Mouse (Mus musculus) fibroblast of lung, adult 2 months (primary cell): ENCODE results near the gene Jmjd4.

Source experiments
- DNase-seq: peaks from one replicate; pipeline ENCODE4 v3.0.0-alpha.2; 2011; ENCODE audit warnings: low read depth

The Jmjd4 gene

GRCm38 (mm10) chr11:59471413-59472325 is 21.8 kb downstream of the Jmjd4 start:
- no peak for DNase-seq

- peak; percentile 91 for DNase-seq
Measured at GRCm38 (mm10) chr11:59472326-59472677, 22.5 kb downstream of the Jmjd4 start, which contains the start of gene Zfp867. Zfp867 (minus strand) TSS chr11:59472474.

GRCm38 (mm10) chr11:59477240-59477639 is 27.4 kb downstream of the Jmjd4 start:
- no peak for DNase-seq

DNA sequence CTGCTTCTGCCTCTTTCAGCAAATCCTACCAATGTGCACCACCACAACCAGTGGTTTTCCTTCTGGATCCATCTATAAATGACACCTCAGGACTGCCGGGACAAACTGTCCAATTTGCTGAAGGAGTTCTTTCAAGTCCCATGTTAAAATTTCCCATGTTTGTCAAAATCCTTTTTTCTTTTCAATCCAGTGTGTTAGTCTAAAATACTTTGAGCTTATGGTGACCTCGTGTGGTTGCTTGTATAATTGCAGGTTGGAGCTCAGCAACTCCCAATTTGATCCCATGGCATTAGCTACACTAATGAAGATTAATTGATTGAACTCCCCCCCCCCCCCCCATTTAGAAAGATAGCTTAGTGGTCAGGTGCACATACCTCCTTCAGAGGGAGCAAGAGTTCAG is 33.4 kb downstream of the Jmjd4 start:
- no peak for DNase-seq

DNA sequence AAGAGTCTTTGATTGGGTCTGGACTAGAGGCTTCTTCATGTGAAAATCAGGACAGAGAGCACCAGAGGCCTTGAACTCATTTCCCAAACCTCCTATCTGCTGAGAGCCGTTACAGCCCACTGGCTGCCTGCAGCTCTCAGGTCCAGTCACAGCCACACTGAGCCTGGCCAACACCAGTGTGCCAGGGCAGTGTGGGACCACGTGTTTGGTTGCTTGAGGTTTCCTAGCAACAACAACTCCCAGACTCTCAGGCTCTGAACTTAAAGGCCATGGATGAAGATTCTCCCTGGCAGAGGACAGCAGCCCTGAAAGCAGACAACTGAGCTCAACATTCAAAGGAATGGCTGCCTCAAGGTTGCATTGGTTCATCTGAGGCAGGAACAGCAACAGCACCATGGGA is 35.8 kb downstream of the Jmjd4 start:
- DNase-seq = no peak

GRCm38 (mm10) chr11:59486222-59486621 is 36.4 kb downstream of the Jmjd4 start:
- no peak for DNase-seq

- no peak for DNase-seq
Measured at GRCm38 (mm10) chr11:59496672-59497310, 46.9 kb downstream of the Jmjd4 start.

DNA sequence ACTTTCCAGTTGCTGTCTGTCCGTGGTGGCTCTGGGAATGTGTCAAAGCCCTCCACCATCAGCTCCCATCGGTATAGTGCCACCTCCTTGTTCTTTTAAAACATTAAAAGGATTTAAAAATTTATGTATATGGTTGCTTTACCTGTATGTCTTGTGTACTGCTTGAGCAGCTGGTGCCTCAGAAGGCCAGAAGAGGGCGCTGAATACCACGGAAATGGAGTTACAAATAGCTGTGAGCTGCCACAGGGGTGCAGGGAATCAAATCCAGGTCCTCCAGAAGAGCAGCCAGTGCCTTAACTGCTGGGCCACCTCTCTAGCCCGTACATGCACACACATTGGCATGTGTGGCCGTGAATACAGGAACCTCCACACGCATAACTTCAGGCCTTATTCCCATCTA is 47.9 kb downstream of the Jmjd4 start:
- DNase-seq = no peak

GRCm38 (mm10) chr11:59501978-59502700 is 52.3 kb downstream of the Jmjd4 start:
- no peak for DNase-seq

GRCm38 (mm10) chr11:59505351-59505838 is 55.5 kb downstream of the Jmjd4 start:
- no peak for DNase-seq

DNA sequence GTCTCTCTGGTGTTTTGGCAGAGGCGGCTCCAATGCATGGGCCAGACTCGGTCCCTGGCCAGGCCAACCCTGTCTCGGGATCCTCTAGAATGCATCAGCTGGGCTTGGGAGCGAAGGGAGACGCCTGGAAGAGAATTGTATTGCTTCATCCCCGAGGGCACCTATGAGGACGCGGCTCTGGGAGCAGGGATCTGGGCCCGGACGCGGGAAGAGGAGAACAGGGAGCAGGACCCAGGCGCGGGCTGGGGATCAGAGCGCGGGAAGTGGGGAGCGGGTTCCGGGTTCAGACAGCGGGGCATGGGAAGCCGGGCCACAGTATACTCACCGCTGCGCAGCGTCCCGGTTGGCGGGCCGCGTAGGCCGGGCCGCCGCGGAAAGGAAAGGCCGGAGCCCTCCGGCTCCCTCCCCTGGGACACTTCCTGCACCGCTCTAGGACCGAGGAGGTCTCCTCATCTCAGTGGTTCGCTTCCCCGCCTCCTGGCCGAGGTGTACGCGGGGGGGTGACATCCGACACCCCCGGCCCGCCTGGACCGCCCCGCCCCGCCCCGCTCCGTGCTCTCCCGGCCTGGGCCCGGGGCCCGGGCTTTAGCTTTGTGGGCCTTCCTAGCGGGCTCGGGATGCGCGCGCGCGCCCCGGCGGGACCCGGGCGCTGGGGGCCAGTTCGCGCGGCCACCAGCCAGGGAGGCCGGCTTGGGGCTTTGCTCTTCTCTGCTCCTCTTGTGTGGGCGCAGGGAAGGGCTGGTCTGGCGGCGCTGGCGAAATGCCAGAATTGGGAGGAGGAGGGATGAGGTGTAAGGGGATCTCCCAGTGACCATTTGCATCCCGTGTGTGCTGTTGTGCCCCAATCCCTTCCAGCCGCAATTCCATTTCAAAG is 56.2 kb downstream of the Jmjd4 start:
- peak; percentile 73 for DNase-seq

GRCm38 (mm10) chr11:59506713-59507074 is 56.8 kb downstream of the Jmjd4 start:
- no peak for DNase-seq
